17 mouse cellular contexts compared by ENCODE assay signal in the genomic region with DNA sequence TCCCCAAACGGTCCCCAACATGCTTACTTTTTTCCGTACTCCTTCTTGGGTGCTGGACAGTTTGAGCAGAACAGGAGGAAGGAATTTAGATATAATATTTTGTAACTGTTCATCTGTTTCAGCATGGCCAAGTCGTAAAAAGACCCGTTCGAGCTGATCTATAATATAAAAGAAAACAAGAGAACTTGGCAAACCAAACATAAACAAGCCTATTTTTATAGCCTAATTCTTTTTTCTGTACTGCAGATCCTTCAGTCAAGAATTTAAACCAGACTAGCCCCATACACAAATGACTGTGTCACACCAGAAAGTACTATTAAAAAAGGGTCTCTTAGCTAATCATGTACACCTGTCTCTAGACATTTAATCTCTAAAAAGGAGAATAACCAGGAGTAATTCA. TPM values are rescaled to one million over a fixed set of nuclear protein-coding genes. Genes with fewer than 3 reads are reported as not detected.
"Had no signal": no experiment of that assay in that cellular context is flagged by ENCODE, and none has a peak within 500 bp of the region (broad histone marks: within the 10 kb centered on the region; RNA-seq: fewer than 3 reads in every experiment).

No protein-coding gene starts in this region.

- H3K36me3 ChIP-seq: stomach, embryonic 15.5 days had no signal

- H3K27ac ChIP-seq: neural tube, embryonic 13.5 days; neural tube, embryonic 15.5 days; stomach, embryonic 15.5 days; stomach, postnatal 0 days had no signal

- H3K27me3 ChIP-seq: neural tube, embryonic 13.5 days; neural tube, embryonic 15.5 days; stomach, embryonic 15.5 days had no signal

- DNase-seq: retina, postnatal 1 day; right cerebral cortex, adult 18-20 months; right cerebral cortex, postnatal 14 days; right cerebral cortex, postnatal 25 days; right cerebral cortex, postnatal 4 days; spleen, adult 18-20 months; thymus, adult 18-20 months; thymus, adult 2 months; thymus, postnatal 14 days; thymus, postnatal 25 days; thymus, postnatal 36 days; thymus, postnatal 4 days had no signal

- H3K4me3 ChIP-seq: neural tube, embryonic 13.5 days; neural tube, embryonic 15.5 days; stomach, embryonic 15.5 days had no signal

- H3K9me3 ChIP-seq: neural tube, embryonic 13.5 days; neural tube, embryonic 15.5 days; stomach, embryonic 15.5 days had no signal

- H3K9ac ChIP-seq: neural tube, embryonic 13.5 days; neural tube, embryonic 15.5 days; stomach, embryonic 15.5 days had no signal

- H3K4me2 ChIP-seq: neural tube, embryonic 13.5 days; neural tube, embryonic 15.5 days; stomach, embryonic 15.5 days had no signal

- H3K4me1 ChIP-seq: neural tube, embryonic 13.5 days; neural tube, embryonic 15.5 days; stomach, embryonic 15.5 days had no signal

RNA-seq across cellular contexts. Expression of gene Zkscan16, which starts 58.1 kb away (rescaled TPM):
- polyA plus RNA-seq: small intestine, adult 2 months had no signal
